Mouse (Mus musculus) cerebellum, adult 2 months (tissue): ENCODE results near the gene Gsto2.

ENCODE experiments used
- CTCF ChIP-seq: fragments of 200-500 bp; IDR thresholded peaks from 2 replicates; pipeline ENCODE4 v1.5.1; 2011; ENCODE audit warnings: low read depth, mild to moderate bottlenecking, control low read depth, low read length, moderate library complexity, borderline replicate concordance; ENCODE audit not compliant: insufficient read depth
- POLR2A ChIP-seq: fragments of 200-500 bp; IDR thresholded peaks from 2 replicates; pipeline ENCODE4 v1.6.1; 2011; ENCODE audit warnings: low read length, control low read depth, borderline replicate concordance; ENCODE audit not compliant: insufficient read depth

GRCm38 (mm10) chr19:47822143-47822796 lies 43.1 kb upstream of the Gsto2 start:
- TF ChIP-seq CTCF (no peak), POLR2A (no peak)
